14 mouse cellular contexts compared by ENCODE assay signal in the genomic region with DNA sequence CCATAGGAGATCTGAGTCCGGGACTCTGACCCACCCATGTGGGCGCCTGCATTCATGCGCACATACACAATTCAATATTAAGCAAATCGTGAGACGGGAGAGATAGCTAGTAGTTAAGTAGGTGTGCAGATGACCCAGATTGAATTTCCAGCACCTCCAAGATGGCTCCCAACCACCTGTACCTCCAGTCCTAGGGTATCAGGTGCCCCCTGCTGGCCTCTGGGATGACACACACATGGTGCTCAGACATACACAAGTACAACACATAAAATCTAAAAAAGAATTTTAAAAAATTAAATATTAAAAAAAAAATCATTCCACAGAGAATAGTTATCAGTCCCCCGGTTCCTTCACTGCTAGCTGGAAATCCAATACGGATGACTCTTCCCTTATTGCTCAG.
"Had no signal": no experiment of that assay in that cellular context is flagged by ENCODE, and none has a peak within 500 bp of the region (broad histone marks: within the 10 kb centered on the region; RNA-seq: fewer than 3 reads in every experiment).

No protein-coding gene starts in this region.

- DNase-seq: kidney, adult 8-10 months; kidney, postnatal 36 days; lung, postnatal 10 days; right cerebral cortex, postnatal 14 days; thymus, adult 2 months; thymus, postnatal 25 days had no signal

- ATAC-seq: intestine, embryonic 16.5 days; midbrain, embryonic 16.5 days had no signal

- H3K36me3 ChIP-seq: limb, embryonic 10.5 days; midbrain, embryonic 12.5 days; neural tube, embryonic 13.5 days; stomach, embryonic 15.5 days had no signal

- H3K9ac ChIP-seq: midbrain, embryonic 12.5 days; neural tube, embryonic 13.5 days; stomach, embryonic 15.5 days had no signal

- H3K9me3 ChIP-seq: limb, embryonic 10.5 days; midbrain, embryonic 12.5 days; neural tube, embryonic 13.5 days; stomach, embryonic 15.5 days had no signal

- H3K27me3 ChIP-seq: midbrain, embryonic 12.5 days; neural tube, embryonic 13.5 days; stomach, embryonic 15.5 days had no signal

- H3K27ac ChIP-seq: left cerebral cortex, adult 2 months; limb, embryonic 10.5 days; midbrain, embryonic 12.5 days; neural tube, embryonic 13.5 days; stomach, embryonic 15.5 days had no signal

- H3K4me2 ChIP-seq: liver, embryonic 11.5 days; midbrain, embryonic 12.5 days; neural tube, embryonic 13.5 days; stomach, embryonic 15.5 days had no signal

- H3K4me3 ChIP-seq: left cerebral cortex, adult 2 months; limb, embryonic 10.5 days; midbrain, embryonic 12.5 days; neural tube, embryonic 13.5 days; stomach, embryonic 15.5 days had no signal
